Mouse (Mus musculus): ENCODE data around the gene Rbm6. TPM values are rescaled to one million over a fixed set of nuclear protein-coding genes. Genes with fewer than 3 reads are reported as not detected.

The Rbm6 gene
- polyA plus RNA-seq, 1 experiment: 14.2 TPM

DNA sequence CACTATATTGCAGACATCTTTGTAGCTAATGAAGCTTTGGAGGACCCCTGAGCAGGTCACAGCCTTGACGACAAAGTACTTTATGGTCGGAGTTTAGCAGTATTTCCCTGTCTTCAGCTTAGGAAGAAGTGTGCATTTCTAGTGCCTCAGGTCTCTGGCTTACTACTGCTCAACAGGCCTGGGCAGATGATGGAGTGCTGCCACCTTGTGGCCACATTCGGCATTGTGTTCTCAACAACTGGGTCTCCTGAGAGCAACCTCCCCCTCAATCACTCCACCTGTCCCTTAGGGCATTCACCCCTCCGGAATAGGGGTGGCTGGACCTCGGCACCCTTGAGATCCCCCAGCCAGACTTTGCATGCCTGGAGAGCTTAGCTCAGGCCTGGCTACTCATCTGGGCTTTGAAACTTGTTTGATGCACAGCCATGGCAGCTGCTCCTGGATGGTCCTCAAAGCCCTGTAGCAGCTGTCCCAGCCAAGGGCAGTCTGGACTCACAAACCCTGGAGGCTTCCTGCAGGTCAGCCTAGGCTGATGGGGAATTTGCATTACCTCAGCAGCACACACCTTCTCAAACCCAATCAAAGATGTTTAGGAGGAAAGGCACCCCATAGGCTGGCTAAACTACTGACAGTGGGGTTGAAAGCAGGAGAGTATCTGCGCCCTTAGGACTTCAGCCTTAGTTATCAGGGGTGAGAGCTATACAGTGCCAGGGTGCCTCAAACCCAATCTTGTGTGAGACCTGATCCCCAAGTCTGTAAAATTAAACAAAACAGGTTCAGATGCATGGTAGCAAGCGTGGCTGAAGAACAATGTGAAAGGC is 134.8 kb downstream of the Rbm6 start:
- WGBS: 24% methylated on average over 7 of the region's 7 CpGs
- peak; percentile 90 for DNase-seq
- Histone ChIP-seq H3K4me1 (ENCODE audit: control insufficient read depth, insufficient read depth, low read length) (no peaks in the 10 kb centered on the region), H3K4me3 (ENCODE audit: insufficient read depth, low read depth, low read length) (no peak overlapping the region), H3K27me3 (replicated peaks; ENCODE audit: control insufficient read depth, insufficient read depth, low read length) (no peaks in the 10 kb centered on the region), H3K27ac (ENCODE audit: insufficient read depth, low read depth, low read length) (no peak overlapping the region), H3K36me3 (ENCODE audit: control insufficient read depth, insufficient read depth, low read length) (peaks cover 11% of the 10 kb centered on the region)
- TF ChIP-seq POLR2A (IDR thresholded peaks at IDR 0.05; ENCODE audit: low read depth, low read length): no peak
- TF ChIP-seq CTCF (conservative IDR thresholded peaks at IDR 0.05; ENCODE audit: insufficient read depth, insufficient read length, low read depth, low read length): peak; percentile 98

DNA sequence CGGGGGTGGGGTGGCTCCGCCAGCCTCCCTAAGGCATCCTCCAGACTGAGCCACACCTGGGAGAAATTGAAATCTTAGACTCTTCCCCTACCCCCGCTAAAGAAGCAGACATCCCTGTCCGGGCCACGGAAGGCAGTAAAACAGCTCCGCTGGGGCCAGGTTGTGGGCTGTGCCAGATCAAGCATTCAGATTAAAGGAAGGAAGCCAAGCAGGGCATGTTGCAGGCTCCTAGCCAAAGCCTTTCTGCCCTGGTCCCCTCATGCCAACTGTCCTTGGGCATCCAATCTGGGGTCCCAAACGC is 136.9 kb downstream of the Rbm6 start:
- Histone ChIP-seq H3K27ac (ENCODE audit: insufficient read depth, low read depth, low read length) (no peak overlapping the region), H3K4me1 (ENCODE audit: control insufficient read depth, insufficient read depth, low read length) (no peaks in the 10 kb centered on the region), H3K4me3 (ENCODE audit: insufficient read depth, low read depth, low read length) (no peak overlapping the region), H3K27me3 (replicated peaks; ENCODE audit: control insufficient read depth, insufficient read depth, low read length) (no peaks in the 10 kb centered on the region), H3K36me3 (ENCODE audit: control insufficient read depth, insufficient read depth, low read length) (peaks cover 3% of the 10 kb centered on the region; the same call in 1 of the 2 replicates)
- DNase-seq: peak; percentile 48
- TF ChIP-seq POLR2A (IDR thresholded peaks at IDR 0.05; ENCODE audit: low read depth, low read length): no peak
- 2% methylated on average over 7 of the region's 7 CpGs for WGBS

GRCm38 (mm10) chr9:107735356-107736184 is 137.5 kb downstream of the Rbm6 start:
- WGBS: 23% methylated on average over 17 of the region's 17 CpGs
- H3K27ac ChIP-seq (ENCODE audit: insufficient read depth, low read depth, low read length): peak overlapping the region; percentile 1; the same call in 1 of the 2 replicates

GRCm38 (mm10) chr9:107734567-107734971 is 138.5 kb downstream of the Rbm6 start:
- TF ChIP-seq CTCF (conservative IDR thresholded peaks at IDR 0.05; ENCODE audit: insufficient read depth, insufficient read length, low read depth, low read length) (no peak), POLR2A (IDR thresholded peaks at IDR 0.05; ENCODE audit: low read depth, low read length) (no peak)
- H3K4me3 ChIP-seq (ENCODE audit: insufficient read depth, low read depth, low read length): no peak overlapping the region
- H3K27ac ChIP-seq (ENCODE audit: insufficient read depth, low read depth, low read length): no peak overlapping the region
- H3K36me3 ChIP-seq (ENCODE audit: control insufficient read depth, insufficient read depth, low read length): no peaks in the 10 kb centered on the region; the same call in 1 of the 2 replicates
- DNase-seq: no peak
- no peaks in the 10 kb centered on the region for H3K4me1 ChIP-seq (ENCODE audit: control insufficient read depth, insufficient read depth, low read length)
- 50% methylated on average over 7 of the region's 7 CpGs for WGBS
- H3K27me3 ChIP-seq (replicated peaks; ENCODE audit: control insufficient read depth, insufficient read depth, low read length): no peaks in the 10 kb centered on the region

More at GRCm38 (mm10) chr9:107735356-107736184, 137.5 kb downstream of the Rbm6 start:
- TF ChIP-seq CTCF (conservative IDR thresholded peaks at IDR 0.05; ENCODE audit: insufficient read depth, insufficient read length, low read depth, low read length) (no peak), POLR2A (IDR thresholded peaks at IDR 0.05; ENCODE audit: low read depth, low read length) (no peak)
- DNase-seq: no peak
- H3K4me1 ChIP-seq (ENCODE audit: control insufficient read depth, insufficient read depth, low read length): no peaks in the 10 kb centered on the region
- no peaks in the 10 kb centered on the region for H3K27me3 ChIP-seq (replicated peaks; ENCODE audit: control insufficient read depth, insufficient read depth, low read length)
- peaks cover 1% of the 10 kb centered on the region; the same call in 1 of the 2 replicates for H3K36me3 ChIP-seq (ENCODE audit: control insufficient read depth, insufficient read depth, low read length)
- H3K4me3 ChIP-seq (ENCODE audit: insufficient read depth, low read depth, low read length): no peak overlapping the region

DNA sequence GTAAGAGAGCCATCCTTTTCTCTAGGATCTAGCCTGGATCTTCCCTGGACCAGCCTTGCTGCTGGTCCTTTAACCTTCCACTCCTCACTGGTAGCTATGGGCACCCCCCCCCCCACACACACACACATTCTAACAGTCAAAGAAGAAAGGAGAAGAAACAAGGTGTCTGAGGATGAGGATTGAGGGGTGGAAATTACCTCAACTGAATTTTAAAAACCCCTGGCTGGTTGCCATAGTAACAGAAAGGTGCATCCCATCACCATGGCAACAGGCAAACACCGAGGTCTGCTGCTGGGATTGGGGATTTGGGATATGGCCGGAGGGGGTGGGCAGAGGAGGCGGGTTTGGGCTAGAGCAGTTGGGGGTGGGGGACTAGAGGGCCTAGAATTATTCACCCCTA is 143.3 kb downstream of the Rbm6 start:
- Histone ChIP-seq H3K4me1 (ENCODE audit: control insufficient read depth, insufficient read depth, low read length) (peaks cover 9% of the 10 kb centered on the region), H3K36me3 (ENCODE audit: control insufficient read depth, insufficient read depth, low read length) (no peaks in the 10 kb centered on the region), H3K4me3 (ENCODE audit: insufficient read depth, low read depth, low read length) (no peak overlapping the region), H3K27ac (ENCODE audit: insufficient read depth, low read depth, low read length) (no peak overlapping the region), H3K27me3 (replicated peaks; ENCODE audit: control insufficient read depth, insufficient read depth, low read length) (no peaks in the 10 kb centered on the region)
- TF ChIP-seq CTCF (conservative IDR thresholded peaks at IDR 0.05; ENCODE audit: insufficient read depth, insufficient read length, low read depth, low read length): no peak
- no peak for TF ChIP-seq POLR2A (IDR thresholded peaks at IDR 0.05; ENCODE audit: low read depth, low read length)
- DNase-seq: no peak
- 82% methylated on average over 3 of the region's 3 CpGs for WGBS

DNA sequence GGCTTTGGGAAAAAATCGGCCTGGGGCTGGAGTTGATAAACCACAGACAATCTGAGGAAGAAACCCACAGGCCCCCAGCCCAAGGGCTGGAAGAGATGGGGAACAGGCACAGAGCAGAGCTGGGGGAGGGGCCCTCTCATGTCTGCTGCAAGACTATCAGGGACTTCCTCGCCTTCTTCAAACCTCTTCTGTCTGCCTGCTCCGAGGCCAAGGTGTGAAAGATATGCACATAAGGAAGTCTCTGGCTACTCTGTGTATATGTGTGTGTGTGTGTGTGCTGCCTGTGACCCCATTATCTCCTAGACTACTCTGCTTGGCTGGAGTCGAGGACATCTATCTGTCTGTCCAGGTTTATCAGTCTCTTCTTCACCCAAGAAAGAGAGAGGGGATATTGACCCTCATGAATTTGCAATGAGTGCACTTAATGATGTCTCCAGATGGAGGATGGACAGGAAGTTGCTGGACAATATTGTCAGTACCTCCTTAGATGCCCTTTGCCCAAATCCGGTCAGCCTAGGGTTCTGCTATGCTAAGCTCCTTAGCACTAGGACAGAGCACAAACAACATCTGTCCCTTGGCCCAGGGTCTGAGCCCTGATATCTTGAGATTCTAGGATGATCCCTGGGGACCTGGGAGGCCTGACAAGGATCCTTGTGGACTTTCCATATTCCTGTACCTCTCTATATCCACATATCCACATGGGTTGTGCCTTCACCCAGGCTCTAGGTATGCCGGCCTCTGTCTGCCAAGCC is 143.9 kb downstream of the Rbm6 start:
- Histone ChIP-seq H3K27ac (ENCODE audit: insufficient read depth, low read depth, low read length) (no peak overlapping the region), H3K4me3 (ENCODE audit: insufficient read depth, low read depth, low read length) (no peak overlapping the region), H3K27me3 (replicated peaks; ENCODE audit: control insufficient read depth, insufficient read depth, low read length) (no peaks in the 10 kb centered on the region), H3K4me1 (ENCODE audit: control insufficient read depth, insufficient read depth, low read length) (peaks cover 14% of the 10 kb centered on the region), H3K36me3 (ENCODE audit: control insufficient read depth, insufficient read depth, low read length) (no peaks in the 10 kb centered on the region)
- TF ChIP-seq POLR2A (IDR thresholded peaks at IDR 0.05; ENCODE audit: low read depth, low read length) (no peak), CTCF (conservative IDR thresholded peaks at IDR 0.05; ENCODE audit: insufficient read depth, insufficient read length, low read depth, low read length) (no peak)
- no peak for DNase-seq
- WGBS: 82% methylated on average over 6 of the region's 6 CpGs

Data from kidney, adult 2 months (tissue).